Mouse (Mus musculus) frontal cortex, postnatal 14 days (tissue): ENCODE measurements around the gene Gpr83.

Experiments used
- DNase-seq, 2 experiments: peaks; one replicate each; pipeline ENCODE4 v3.0.0; 2022; ENCODE audit warnings: low spot score in 2 of 2

Gpr83 gene

DNA sequence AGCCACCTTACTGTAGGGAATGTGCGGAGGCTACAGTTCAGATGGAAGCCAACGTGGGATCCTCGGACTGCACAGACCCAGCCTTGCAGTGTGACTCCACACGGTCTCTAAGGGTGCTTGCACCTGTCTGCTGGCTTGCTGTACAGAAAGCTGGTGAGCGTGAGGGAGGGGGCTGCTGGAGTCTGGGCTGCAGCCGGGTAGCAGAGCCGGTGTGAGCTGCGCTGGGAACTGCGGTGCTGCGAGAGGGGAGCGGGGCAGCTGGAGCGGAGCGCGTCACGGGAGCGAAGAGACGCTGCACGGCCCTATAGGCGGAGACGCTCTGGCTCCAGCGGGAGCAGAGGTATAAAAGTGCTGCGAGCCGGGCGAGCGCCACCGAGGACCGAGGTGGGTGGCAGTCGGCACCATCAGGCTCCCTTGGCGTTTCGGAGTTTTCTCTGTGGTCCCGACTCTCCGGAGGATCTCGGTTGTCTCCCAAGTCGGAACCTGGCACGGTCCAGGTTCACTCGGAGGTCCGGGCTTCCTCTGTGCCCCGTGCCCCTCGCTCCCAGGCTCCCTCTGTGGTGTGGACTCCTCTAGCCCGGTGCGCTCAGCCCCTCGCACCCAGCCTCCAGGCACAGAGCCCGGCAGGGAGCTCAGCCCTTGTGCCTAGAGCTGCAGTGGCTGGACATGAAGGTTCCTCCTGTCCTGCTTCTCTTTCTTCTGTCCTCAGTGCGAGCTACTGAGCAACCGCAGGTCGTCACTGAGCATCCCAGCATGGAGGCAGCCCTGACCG lies at the start of gene Gpr83:
Gene Gpr83 (plus strand): TSS at position 343 of the 772 bp plus-strand sequence.
- peak in 1 of 2 experiments; percentile 54 for DNase-seq

GRCm38 (mm10) chr9:14821396-14821795 lies 38.6 kb upstream of the Gpr83 start:
- no peak for DNase-seq

DNA sequence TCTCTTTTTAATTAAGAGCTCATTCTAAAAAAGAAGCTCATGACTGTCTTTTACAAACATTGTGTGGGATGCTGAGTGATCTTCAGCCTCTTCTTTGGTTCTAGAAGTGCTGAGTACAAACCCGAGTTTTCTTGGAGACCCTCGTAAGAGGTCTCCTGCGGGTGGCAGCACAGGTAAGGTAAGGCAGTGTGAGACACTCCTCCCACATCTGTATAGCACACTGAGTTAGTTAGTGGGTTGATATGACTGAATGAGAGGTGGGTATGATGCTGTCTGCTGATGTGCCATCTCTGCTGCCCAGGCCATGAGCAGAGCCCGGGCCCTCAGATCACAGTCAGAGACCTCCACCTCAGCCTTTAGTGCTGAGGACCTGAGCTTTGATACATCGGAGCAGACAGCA lies 35.2 kb upstream of the Gpr83 start:
- no peak for DNase-seq

- DNase-seq: no peak
Observed at GRCm38 (mm10) chr9:14827875-14828274, 32.1 kb upstream of the Gpr83 start.

DNA sequence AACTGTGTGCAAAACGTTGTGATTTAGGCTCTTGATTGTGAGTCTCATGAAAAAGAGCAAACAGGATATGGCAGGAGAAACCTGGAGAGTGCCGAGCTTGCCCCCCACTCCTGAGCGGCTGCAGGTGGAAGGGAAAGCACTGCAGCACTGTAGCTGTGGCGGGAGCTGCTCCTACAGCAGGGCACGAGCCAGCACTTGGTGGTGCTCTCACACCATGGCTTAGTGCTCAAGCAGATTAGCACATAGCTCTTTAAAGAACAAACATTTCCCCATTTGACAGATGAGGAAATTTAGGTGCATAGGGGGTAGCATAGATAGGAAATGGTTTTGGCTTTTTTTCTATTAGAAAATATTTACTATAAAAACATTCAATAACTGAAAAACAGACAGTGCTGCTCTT lies 28.0 kb upstream of the Gpr83 start:
- DNase-seq: no peak

GRCm38 (mm10) chr9:14835335-14836075 lies 24.5 kb upstream of the Gpr83 start:
- DNase-seq: no peak

DNA sequence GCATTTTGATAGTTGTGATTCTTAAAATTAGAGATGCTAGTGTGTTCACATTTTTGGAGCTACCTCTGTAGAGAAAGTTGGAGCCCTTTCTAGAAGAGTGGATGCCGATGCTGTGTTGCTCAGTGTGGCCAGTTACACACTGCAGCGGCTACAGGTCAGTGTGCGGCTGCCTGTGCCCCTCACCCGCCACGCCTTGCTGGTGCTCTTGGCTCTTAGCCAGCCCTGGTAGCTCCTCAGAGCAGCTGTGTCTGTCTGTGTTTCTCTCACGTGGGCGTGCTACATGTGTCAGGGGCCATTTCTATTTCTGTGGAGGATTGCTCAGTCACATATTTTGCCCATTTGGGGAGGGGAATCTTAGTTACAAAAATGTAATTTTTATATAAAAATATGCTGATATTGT lies 20.5 kb upstream of the Gpr83 start:
- DNase-seq: no peak

DNA sequence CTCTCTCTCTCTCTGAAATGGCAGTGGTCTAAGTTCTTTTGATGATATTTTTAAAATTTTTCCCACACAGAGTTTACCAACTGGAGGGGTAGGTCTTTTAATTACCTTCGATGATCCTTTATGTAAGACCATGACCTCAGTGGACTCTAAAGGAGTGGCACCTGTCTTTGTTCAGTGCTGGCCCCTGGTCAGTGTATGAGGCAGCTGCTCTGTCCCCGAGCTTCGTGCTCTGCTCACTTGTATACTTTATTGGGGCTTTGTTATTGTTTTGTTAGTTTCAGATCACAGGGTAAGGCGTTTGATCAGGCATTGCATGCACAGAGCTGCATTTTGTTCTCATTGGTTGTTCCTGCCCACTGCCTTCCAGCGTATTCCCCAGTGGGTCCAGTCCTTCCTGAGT lies 20.0 kb upstream of the Gpr83 start:
- no peak for DNase-seq

- no peak for DNase-seq
Observed at GRCm38 (mm10) chr9:14841878-14842761, 17.9 kb upstream of the Gpr83 start.

- no peak for DNase-seq
Observed at GRCm38 (mm10) chr9:14843311-14843857, 16.6 kb upstream of the Gpr83 start.

DNA sequence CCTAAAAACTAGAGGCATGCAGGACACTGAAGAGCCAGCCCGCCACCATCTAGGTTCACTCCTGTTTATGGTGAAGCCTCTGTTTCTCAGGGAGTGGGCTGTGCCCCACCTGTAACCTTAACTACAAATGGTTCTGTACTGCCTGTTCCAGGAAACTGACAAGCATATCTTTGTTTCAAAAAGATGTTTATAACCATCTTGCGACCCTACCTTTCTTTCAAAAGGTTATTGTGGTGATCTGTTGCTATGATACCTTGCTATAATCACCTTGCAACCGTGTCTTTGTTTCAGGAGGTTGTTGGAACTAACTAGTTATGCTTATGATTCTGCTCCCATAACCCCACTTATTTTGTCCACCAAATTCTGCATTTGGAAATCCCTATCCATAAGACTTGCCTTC lies 16.1 kb upstream of the Gpr83 start:
- no peak for DNase-seq

GRCm38 (mm10) chr9:14846428-14846827 lies 13.6 kb upstream of the Gpr83 start:
- DNase-seq: no peak

DNA sequence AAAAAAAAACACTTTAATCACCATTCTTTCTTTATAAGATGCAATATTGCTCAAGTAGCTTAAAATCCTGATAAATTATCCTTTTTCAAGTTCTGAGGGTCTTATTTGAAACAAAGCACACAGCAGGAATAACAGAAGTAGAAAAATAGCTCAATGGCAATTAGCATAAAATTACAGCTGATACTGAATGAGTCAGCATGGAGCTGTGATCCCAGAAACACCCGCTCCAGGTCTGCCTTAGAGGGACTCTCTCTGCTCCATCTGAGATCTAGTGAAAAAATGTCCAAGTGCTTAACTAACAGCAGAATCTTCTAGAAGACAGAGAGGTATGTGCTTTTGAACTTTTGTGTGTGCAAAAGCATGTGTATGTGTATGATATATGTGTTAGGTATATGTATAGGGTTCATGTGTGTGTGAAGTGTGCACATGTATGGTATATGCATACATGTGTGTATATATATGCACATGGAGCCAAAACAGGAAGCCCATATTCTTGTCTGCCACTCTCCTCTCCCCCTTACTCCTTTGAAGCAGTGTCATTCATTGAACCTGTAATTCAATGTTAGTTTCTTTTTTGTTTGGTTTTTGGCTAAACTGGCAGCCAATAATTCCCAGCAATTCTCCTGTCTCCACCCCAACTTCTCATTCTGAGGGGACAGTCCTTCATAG lies 11.6 kb upstream of the Gpr83 start:
- DNase-seq: no peak

- no peak for DNase-seq
Observed at GRCm38 (mm10) chr9:14854585-14854984, 5.4 kb upstream of the Gpr83 start.

DNA sequence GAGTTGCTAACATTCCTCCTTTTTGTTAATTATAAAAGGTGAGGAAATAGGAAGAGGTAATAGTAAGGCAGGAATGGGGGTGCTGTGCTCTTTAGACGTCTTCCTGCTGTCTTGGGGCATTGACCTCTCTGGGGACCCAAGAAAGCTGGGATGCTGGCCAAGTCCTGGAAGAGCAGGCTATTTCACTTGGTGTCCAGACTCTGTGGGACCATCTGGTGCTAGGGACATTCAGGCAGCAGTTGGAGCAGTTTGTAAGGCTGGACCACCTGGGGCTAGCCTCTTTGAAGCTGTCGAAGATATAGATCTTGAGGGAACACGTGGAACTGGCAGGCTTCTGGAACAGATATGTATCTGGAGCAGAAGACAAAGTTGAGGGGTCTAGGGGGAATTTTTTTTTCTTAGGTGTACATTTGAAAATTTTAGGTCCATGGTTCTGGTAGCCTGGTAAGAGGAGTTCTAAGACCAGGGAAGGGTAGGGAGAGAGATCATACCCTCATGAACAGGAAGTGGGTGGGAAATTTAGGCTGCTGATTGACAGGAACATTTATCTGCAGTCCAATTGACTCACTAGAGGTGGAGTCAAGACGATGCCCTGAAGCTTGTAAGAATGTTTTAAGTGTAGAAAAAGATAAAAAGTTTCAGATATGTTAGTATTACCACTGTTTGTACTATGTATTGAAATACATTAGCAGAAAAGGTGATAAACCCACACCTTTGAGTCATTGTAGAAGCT lies 2.9 kb upstream of the Gpr83 start:
- no peak for DNase-seq

DNA sequence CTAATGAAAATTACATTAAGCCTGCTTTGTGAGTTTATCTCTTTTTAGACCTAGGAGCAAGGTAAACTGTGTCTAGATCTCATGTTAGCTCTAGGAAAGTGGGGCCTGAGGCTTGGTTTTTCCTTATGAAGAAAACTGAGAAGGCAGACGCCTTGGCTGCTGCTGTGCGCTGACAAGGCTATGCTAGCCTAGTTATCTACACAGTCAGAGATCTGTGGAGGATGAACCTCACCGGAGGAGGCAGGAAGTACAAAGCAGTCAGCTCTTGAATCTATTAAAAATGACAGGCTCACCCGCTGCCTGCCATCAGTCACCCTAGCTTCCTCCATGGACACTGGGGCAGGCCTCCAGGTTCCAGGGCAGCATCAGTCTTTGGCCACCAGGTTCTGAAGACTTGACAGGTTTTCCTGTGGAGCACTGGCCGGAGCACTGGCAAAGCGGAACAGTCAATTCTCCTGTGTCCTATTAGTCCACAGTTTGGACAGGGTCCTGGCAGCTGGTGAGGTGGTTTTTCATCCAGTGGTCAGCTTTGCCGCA lies 1.8 kb upstream of the Gpr83 start:
- DNase-seq: no peak

DNA sequence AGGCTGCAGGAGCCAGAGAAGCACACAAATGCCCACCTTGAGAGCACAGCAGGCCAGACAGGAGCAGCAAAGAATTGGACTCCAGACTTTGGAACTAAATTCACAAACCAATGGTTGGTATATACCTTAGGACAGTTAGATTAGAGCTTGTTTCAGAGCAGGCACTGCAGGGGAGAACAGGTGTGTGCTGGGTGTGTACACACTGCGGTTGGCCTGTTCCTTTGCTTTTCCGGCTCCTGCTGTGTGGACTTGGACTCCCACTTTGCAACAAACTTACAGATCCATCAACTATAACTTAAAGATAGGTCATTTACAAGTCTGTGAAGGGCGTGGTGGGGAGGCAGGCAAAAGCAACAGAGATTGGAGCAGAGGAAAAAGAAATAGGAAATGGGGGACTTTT lies 1.2 kb upstream of the Gpr83 start:
- DNase-seq: no peak

DNA sequence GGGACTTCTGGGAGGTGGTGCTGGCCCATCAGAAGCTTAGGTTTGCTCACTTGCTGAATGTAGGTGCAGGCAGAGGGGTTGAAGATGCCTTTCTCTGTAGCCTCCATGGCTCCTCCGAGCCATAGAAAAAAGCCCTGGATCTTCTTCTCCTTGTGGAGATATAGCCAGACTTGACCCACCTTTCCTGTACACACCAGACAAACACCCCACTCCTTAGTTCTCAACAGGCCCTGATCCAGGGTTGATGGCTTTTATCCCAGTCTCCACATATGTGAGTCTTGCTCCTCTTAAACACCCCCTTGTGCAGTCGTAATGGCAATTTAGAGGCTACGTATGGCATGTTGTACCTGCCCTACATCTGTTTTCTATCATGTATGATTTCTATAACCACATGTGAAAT lies 3.1 kb downstream of the Gpr83 start:
- DNase-seq: no peak

GRCm38 (mm10) chr9:14864726-14865125 lies 4.7 kb downstream of the Gpr83 start:
- no peak for DNase-seq

GRCm38 (mm10) chr9:14866957-14867356 lies 6.9 kb downstream of the Gpr83 start:
- DNase-seq: peak in 1 of 2 experiments; percentile 64
